Mouse (Mus musculus): ENCODE measurements around the gene Amz1. TPM values are rescaled to one million over a fixed set of nuclear protein-coding genes. Genes with fewer than 3 reads are reported as not detected.

Amz1 gene
- polyA plus RNA-seq, 1 experiment from 2014 or later: 1.4 TPM

- Histone ChIP-seq H3K4me3 (replicated peaks) (no peak overlapping the region), H3K27ac (replicated peaks) (no peak overlapping the region), H3K4me2 (no peak overlapping the region), H3K9me3 (replicated peaks) (no peaks in the 10 kb centered on the region), H3K4me1 (replicated peaks) (peaks cover 69% of the 10 kb centered on the region), H3K27me3 (no peaks in the 10 kb centered on the region), H3K36me3 (replicated peaks) (peaks cover 8% of the 10 kb centered on the region; the same call in 1 of the 2 replicates), H3K9ac (no peak overlapping the region)
- ATAC-seq (ENCODE audit: insufficient read depth): no peak
Observed at GRCm38 (mm10) chr5:140789561-140789960, 65.6 kb downstream of the Amz1 start.

GRCm38 (mm10) chr5:140790392-140790791 is 66.5 kb downstream of the Amz1 start:
- Histone ChIP-seq H3K27me3 (no peaks in the 10 kb centered on the region), H3K36me3 (replicated peaks) (peaks cover under 1% of the 10 kb centered on the region; the same call in 1 of the 2 replicates), H3K4me2 (no peak overlapping the region), H3K9ac (no peak overlapping the region), H3K27ac (replicated peaks) (peak overlapping the region; percentile 78; the same call in 1 of the 2 replicates), H3K4me1 (replicated peaks) (peaks cover 77% of the 10 kb centered on the region), H3K4me3 (replicated peaks) (no peak overlapping the region), H3K9me3 (replicated peaks) (no peaks in the 10 kb centered on the region)
- no peak for ATAC-seq (ENCODE audit: insufficient read depth)
- 27% methylated on average over 2 of the region's 2 CpGs for WGBS (ENCODE audit: insufficient replicate concordance)

DNA sequence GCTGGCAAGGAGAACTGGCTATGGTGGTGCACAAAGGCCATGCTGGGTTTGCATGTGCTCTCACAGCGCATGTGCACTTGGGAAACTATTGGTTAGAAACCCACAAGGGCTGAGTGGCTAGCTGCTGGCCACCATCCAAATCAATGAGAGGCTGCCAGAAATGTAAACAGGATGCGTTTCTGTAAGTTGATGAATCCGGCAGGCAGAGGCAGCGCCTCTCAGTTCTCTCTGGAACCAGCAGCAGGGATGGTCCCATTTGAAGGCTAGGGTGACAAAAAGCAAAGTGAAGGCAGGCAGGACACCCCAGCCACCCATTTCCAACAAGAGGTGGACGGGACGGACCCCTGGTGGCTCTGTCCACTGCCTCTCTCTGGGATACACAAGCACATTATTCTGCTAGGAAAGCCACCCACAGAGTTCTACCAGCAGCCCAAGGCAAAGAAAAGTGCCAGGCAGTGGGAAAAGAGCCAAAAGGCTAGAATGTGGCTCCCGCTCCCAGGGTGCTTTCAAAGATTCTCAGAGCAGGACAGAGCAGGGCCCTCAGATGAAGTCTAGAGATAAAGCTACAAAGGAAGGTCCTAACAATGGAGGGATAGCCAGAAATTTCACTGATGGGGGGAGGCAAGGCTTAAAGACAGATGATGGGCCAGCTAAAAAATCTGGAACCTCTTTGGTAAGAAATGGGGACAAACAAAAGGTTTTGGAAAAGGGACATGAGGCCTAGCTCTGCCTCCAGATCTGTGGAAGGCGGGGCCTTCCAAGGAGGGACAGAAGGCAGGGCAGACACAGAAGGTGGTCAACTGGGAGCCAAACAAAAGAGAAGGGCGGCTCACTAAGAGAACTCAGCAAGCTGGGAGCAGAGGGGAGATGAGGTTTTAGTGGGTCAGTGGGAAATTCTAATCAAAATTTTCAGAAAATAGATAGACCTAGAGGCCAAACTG is 67.3 kb downstream of the Amz1 start:
- Histone ChIP-seq H3K4me1 (replicated peaks) (peaks cover 83% of the 10 kb centered on the region), H3K27ac (replicated peaks) (peak overlapping the region; percentile 78), H3K9ac (no peak overlapping the region), H3K27me3 (no peaks in the 10 kb centered on the region), H3K4me3 (replicated peaks) (no peak overlapping the region), H3K4me2 (no peak overlapping the region), H3K9me3 (replicated peaks) (no peaks in the 10 kb centered on the region), H3K36me3 (replicated peaks) (no peaks in the 10 kb centered on the region)
- WGBS (ENCODE audit: insufficient replicate concordance): 60% methylated on average over 9 of the region's 9 CpGs
- peak; percentile 17; the same call in 1 of the 2 replicates for ATAC-seq (ENCODE audit: insufficient read depth)

DNA sequence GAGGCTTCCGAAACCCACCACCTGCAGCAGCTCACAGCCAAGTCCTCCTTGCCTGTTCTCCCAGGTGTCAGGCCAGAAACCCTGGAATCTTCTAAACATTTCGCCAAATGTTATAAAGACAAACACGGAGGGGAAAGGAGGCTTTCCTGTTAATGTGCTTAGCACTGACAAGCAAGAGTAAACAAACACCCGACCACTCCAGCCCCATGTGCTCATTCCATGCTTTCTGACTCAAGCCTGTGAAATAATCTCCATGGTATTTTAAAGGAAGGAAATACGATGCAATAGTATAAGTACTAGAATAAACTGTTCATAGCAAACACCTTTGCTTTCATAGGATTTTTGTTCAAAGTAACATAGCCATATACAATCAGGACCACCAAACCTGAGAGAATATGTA is 68.3 kb downstream of the Amz1 start:
- ATAC-seq (ENCODE audit: insufficient read depth): no peak
- Histone ChIP-seq H3K27ac (replicated peaks) (0 out of 2 replicates have a peak overlapping the region, but pooled peaks have one; percentile 29), H3K4me3 (replicated peaks) (no peak overlapping the region), H3K27me3 (no peaks in the 10 kb centered on the region), H3K4me1 (replicated peaks) (peaks cover 84% of the 10 kb centered on the region), H3K36me3 (replicated peaks) (no peaks in the 10 kb centered on the region), H3K4me2 (no peak overlapping the region), H3K9ac (no peak overlapping the region), H3K9me3 (replicated peaks) (no peaks in the 10 kb centered on the region)
- WGBS (ENCODE audit: insufficient replicate concordance): 57% methylated on average over 5 of the region's 5 CpGs

GRCm38 (mm10) chr5:140794753-140795152 is 70.8 kb downstream of the Amz1 start:
- no peak overlapping the region for H3K4me3 ChIP-seq (replicated peaks)
- no peaks in the 10 kb centered on the region for H3K36me3 ChIP-seq (replicated peaks)
- WGBS (ENCODE audit: insufficient replicate concordance): 30% methylated on average over 3 of the region's 3 CpGs
- no peak overlapping the region for H3K9ac ChIP-seq
- no peaks in the 10 kb centered on the region for H3K9me3 ChIP-seq (replicated peaks)
- H3K27me3 ChIP-seq: no peaks in the 10 kb centered on the region
- no peak for ATAC-seq (ENCODE audit: insufficient read depth)
- peaks cover 93% of the 10 kb centered on the region for H3K4me1 ChIP-seq (replicated peaks)
- H3K4me2 ChIP-seq: no peak overlapping the region
- H3K27ac ChIP-seq (replicated peaks): peak overlapping the region; percentile 72

- peak; percentile 79 for ATAC-seq (ENCODE audit: insufficient read depth)
- peaks cover 88% of the 10 kb centered on the region for H3K4me1 ChIP-seq (replicated peaks)
- no peak overlapping the region for H3K4me2 ChIP-seq
- H3K9ac ChIP-seq: no peak overlapping the region
- H3K9me3 ChIP-seq (replicated peaks): no peaks in the 10 kb centered on the region
- peak overlapping the region; percentile 72 for H3K27ac ChIP-seq (replicated peaks)
- no peak overlapping the region for H3K4me3 ChIP-seq (replicated peaks)
- H3K27me3 ChIP-seq: no peaks in the 10 kb centered on the region
- WGBS (ENCODE audit: insufficient replicate concordance): 13% methylated on average over 2 of the region's 2 CpGs
- no peaks in the 10 kb centered on the region for H3K36me3 ChIP-seq (replicated peaks)
Observed at GRCm38 (mm10) chr5:140795176-140795575, 71.2 kb downstream of the Amz1 start.

GRCm38 (mm10) chr5:140796051-140796450 is 72.1 kb downstream of the Amz1 start:
- Histone ChIP-seq H3K27ac (replicated peaks) (peak overlapping the region; percentile 66; the same call in 1 of the 2 replicates), H3K4me1 (replicated peaks) (peaks cover 81% of the 10 kb centered on the region)
- WGBS (ENCODE audit: insufficient replicate concordance): 45% methylated on average over 3 of the region's 3 CpGs

DNA sequence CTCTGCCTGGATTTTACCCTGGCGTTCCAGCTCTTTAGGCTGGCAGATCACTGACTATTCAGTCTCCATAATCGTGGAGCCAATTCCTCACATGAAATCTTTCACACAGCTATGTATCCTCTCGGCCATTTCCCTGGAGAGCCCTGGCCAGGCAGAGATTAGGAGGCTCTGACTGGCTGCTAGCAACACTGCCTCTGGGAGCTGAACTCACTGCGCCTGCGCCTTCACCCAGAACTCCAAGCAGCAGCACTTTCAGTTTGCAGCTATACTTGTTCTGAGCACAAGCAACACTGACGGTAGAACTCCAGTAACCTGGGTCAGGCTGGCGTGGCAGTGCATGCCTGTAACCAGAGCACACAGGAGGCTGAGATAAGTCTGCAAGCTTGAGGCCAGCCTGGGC is 74.2 kb downstream of the Amz1 start:
- ATAC-seq (ENCODE audit: insufficient read depth): no peak
- peak overlapping the region; percentile 18; the same call in 1 of the 2 replicates for H3K4me2 ChIP-seq
- H3K27ac ChIP-seq (replicated peaks): peak overlapping the region; percentile 20; the same call in 1 of the 2 replicates
- no peaks in the 10 kb centered on the region for H3K36me3 ChIP-seq (replicated peaks)
- peaks cover 79% of the 10 kb centered on the region for H3K4me1 ChIP-seq (replicated peaks)
- no peak overlapping the region for H3K9ac ChIP-seq
- no peaks in the 10 kb centered on the region for H3K9me3 ChIP-seq (replicated peaks)
- no peaks in the 10 kb centered on the region for H3K27me3 ChIP-seq
- WGBS (ENCODE audit: insufficient replicate concordance): 43% methylated on average over 7 of the region's 7 CpGs
- H3K4me3 ChIP-seq (replicated peaks): no peak overlapping the region

More at GRCm38 (mm10) chr5:140796051-140796450, 72.1 kb downstream of the Amz1 start:
- no peak for ATAC-seq (ENCODE audit: insufficient read depth)
- Histone ChIP-seq H3K4me3 (replicated peaks) (no peak overlapping the region), H3K36me3 (replicated peaks) (no peaks in the 10 kb centered on the region), H3K27me3 (no peaks in the 10 kb centered on the region), H3K9me3 (replicated peaks) (no peaks in the 10 kb centered on the region), H3K4me2 (no peak overlapping the region), H3K9ac (no peak overlapping the region)

DNA sequence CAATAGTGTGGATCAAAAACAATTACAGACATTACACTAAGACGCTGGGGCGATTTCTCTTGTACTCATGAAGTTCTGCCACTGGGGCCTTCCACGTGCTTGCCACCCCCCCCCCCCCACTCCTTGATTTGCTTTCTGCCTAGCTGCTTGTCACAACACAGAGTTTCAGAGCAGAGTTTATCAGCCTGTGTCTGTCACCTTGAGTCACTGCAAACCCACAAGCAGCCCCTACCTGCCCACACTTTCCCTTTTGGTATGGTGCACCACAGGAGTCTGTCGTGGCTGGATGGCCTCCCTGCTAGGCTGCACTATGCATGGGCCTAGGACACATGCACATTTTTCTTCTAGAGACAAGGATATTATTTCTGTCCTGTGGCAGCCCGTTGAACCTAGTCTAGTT is 74.8 kb downstream of the Amz1 start:
- peaks cover 76% of the 10 kb centered on the region for H3K4me1 ChIP-seq (replicated peaks)
- 0 out of 2 replicates have a peak overlapping the region, but pooled peaks have one; percentile 30 for H3K27ac ChIP-seq (replicated peaks)
- 27% methylated on average over 5 of the region's 5 CpGs for WGBS (ENCODE audit: insufficient replicate concordance)
- no peaks in the 10 kb centered on the region for H3K27me3 ChIP-seq
- no peak overlapping the region for H3K4me2 ChIP-seq
- ATAC-seq (ENCODE audit: insufficient read depth): no peak
- H3K9me3 ChIP-seq (replicated peaks): no peaks in the 10 kb centered on the region
- H3K4me3 ChIP-seq (replicated peaks): no peak overlapping the region
- no peak overlapping the region for H3K9ac ChIP-seq
- no peaks in the 10 kb centered on the region for H3K36me3 ChIP-seq (replicated peaks)

DNA sequence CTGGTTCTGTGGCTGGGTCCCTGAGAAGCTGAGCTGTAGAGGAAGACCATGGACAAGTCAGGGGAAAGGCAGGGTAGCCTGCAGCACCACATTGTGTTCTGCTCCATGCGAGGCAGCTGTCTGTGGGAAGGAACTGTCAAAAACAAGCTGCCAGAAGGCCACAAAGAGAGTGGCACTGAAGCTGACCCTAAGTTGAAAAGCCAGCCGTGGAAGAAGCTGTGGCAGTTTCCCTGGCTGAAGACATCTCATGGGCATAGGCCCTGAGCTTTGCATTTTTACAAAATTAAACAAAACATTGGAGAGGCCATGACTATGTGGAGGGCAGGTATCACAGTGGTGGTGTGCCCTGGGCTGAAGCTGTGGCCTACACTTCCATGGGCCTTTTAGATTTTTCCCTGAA is 75.3 kb downstream of the Amz1 start:
- 42% methylated on average over 2 of the region's 2 CpGs for WGBS (ENCODE audit: insufficient replicate concordance)
- Histone ChIP-seq H3K4me1 (replicated peaks) (peaks cover 71% of the 10 kb centered on the region), H3K27ac (replicated peaks) (0 out of 2 replicates have a peak overlapping the region, but pooled peaks have one; percentile 30), H3K9ac (no peak overlapping the region), H3K4me2 (no peak overlapping the region), H3K9me3 (replicated peaks) (no peaks in the 10 kb centered on the region), H3K36me3 (replicated peaks) (no peaks in the 10 kb centered on the region), H3K27me3 (no peaks in the 10 kb centered on the region), H3K4me3 (replicated peaks) (no peak overlapping the region)
- no peak for ATAC-seq (ENCODE audit: insufficient read depth)

DNA sequence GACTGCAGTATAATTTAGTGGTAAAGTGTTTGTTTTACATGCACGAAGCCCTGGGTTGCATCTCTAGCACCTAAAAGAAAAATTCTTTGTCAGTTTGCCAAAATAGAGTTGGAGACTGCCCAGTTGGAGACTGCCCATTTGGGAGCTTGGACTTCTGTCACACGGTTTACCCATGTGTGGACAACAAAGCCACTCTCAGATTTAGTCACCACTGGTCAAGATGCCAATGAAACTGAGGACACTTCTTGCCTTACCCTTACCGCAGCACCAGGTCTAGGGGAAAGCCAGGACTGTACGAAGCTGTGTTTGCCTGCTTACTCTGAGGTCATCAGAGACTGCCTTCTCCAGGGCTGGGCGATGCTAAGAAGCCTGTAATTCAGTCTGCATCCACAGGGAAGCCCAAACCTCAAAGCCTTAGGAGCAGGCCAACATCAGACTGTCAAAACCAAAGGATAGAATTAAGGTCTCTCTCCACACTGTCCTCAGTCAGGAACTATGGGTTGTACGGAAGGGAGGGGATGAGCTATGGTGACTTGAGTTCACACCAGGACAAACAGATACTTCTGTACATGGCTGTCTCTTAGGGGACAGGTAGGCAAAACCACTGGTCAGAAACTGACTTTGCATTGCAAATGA is 76.5 kb downstream of the Amz1 start:
- Histone ChIP-seq H3K9me3 (replicated peaks) (no peaks in the 10 kb centered on the region), H3K9ac (no peak overlapping the region), H3K27me3 (no peaks in the 10 kb centered on the region), H3K4me2 (no peak overlapping the region), H3K27ac (replicated peaks) (no peak overlapping the region), H3K36me3 (replicated peaks) (no peaks in the 10 kb centered on the region), H3K4me1 (replicated peaks) (peaks cover 59% of the 10 kb centered on the region), H3K4me3 (replicated peaks) (no peak overlapping the region)
- ATAC-seq (ENCODE audit: insufficient read depth): no peak
- WGBS (ENCODE audit: insufficient replicate concordance): 70% methylated on average over 6 of the region's 6 CpGs
